Mouse (Mus musculus): ENCODE results near the gene Prrc2a.

- TF ChIP-seq POLR2A (IDR thresholded peaks at IDR 0.05; ENCODE audit: extremely low read depth, insufficient read depth, low read length) (no peak), CTCF (IDR thresholded peaks at IDR 0.05; ENCODE audit: extremely low read depth, insufficient read depth, low read length) (no peak)
These were observed 10.8 kb downstream of the Prrc2a start for GRCm38 (mm10) chr17:35153931-35154330.
